Mouse (Mus musculus) retina, adult 2 months (tissue): ENCODE results near the gene Hip1.

Experiments
- DNase-seq: peaks from one replicate; pipeline ENCODE4 v3.0.0-alpha.2; 2012; ENCODE audit warnings: low read depth, low spot score

Hip1 gene

DNA sequence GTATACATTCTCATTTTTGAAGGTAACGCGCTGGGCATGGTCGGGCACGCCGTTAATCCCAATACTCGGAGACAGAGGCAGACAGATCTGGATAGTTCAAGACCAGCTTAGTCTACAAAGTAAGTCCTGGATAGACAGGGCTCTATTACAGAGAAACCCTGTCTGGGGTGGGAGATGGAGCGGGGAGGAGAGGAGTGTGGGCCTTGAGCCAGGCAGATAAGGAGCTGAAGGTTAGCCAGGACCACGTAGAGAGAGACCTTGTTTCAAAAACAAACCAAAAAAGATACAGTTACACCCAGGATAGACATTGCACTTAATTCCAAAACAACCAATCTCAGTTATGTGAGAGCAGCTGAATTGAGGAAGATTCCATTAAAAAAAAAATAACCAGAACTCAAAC lies 99.2 kb downstream of the Hip1 start:
- no peak for DNase-seq

DNA sequence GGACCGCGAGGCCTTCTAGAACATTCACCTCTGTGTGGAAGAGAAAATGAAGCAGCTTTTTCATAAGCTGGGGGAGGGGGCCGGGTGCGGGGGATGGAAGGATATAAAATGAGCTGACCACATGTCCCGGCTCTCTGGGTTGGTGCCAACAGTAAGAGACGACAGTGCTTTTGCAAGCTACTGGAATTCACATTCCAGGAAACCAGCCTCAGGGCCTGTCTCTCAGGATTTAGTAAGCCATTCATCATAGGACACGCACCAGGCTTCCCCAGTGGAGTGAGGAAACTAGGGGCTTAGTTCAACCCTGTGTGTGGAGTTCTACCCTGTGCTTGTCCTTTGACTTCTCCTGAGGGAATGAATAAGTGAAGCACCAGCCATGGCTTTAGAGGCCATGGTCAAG lies 102.5 kb downstream of the Hip1 start:
- no peak for DNase-seq

DNA sequence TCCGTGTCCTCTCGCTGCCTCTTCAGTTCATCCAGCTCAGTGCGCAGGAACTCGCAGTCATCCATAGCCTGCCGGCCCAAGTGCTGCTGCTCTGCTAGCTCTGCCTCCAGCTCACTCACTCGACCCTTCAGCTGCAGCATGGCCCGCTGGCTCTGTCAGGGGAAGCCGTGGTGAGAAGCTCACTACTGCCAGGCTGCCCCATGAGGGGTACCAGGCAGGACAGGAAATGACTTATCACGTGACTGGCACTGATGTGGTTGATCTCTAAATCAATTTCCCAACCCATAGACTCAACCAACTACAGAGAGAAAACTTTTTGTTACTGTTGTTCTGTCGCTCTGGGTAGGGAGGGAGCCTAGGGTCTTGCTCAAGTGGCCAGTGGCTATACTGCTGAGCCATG lies 109.9 kb downstream of the Hip1 start:
- no peak for DNase-seq

DNA sequence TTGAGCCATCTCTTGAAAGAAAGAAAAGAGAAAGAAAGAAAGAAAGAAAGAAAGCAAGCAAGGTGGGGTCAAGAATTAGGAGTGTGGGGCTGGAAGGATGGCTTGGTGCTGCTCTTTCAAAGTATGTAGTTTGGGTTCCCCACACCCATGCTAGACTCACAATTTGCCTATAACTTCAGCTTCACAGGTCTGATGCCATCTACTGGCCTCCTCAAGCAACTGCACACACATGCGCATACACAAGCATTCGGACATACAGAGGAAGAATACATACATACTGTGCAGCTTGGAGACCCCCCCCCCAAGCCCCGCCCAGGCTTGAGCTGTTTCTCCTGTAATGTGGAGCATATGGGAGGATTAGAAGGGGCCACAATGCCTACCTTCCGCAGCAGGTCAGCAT lies 111.1 kb downstream of the Hip1 start:
- no peak for DNase-seq

DNA sequence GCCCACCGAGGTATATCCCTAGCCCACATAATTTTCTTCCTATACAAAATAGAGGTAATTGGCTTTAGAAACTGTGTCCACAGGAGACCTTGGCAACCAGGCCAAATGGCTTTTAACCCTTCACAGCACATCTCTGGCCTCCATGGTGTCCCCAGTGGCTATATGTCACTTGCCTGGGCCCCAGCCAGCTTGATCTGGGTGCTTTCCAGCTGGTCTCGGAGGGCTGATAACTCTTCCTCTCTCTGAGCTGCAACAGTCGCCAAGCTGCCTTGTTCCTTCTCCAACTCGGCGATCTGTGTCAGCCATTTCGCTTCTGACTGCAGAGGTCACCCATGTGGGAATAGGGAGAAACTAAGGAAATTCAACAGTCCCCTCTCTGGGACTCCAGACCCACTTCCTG lies 113.8 kb downstream of the Hip1 start:
- no peak for DNase-seq

DNA sequence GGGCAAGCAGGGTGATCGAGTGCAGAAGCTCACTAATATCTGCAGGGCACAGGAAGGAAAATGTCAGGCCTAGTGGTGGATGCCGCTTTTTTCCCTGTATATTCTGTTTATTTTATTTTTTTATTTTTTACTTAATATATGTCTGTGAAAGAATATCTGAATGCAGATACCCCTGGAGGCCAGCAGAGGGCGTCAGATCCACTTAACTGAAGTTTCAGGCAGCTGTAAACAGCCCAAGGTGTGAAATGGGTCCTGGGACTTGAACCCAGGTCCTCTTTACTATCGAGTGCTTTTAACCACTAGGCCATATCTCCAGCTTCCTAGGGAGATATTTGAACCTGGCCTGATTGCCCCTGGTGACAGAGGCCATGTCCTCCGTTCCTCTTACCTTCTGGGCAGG lies 116.1 kb downstream of the Hip1 start:
- no peak for DNase-seq

GRCm38 (mm10) chr5:135410266-135410665 lies 134.7 kb downstream of the Hip1 start:
- no peak for DNase-seq

GRCm38 (mm10) chr5:135408114-135408513 lies 136.8 kb downstream of the Hip1 start:
- DNase-seq: no peak

DNA sequence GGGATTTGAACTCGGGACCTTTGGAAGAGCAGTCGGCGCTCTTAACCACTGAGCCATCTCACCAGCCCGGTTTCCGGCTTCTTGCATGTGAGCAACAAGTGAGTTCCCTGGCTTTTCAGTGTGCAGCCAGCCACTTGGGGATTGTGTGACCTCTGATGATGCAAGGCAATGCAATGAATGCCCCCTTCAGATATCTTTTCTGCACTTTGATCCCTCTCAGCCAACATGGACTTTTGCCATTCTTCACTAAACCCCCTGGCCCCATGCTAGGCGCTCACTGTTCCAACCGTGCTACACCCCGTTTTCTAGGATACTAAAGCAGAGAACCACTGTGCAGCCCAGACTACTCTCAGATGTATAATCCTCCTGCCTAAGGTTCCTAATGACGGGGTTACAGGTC lies 139.5 kb downstream of the Hip1 start:
- no peak for DNase-seq

DNA sequence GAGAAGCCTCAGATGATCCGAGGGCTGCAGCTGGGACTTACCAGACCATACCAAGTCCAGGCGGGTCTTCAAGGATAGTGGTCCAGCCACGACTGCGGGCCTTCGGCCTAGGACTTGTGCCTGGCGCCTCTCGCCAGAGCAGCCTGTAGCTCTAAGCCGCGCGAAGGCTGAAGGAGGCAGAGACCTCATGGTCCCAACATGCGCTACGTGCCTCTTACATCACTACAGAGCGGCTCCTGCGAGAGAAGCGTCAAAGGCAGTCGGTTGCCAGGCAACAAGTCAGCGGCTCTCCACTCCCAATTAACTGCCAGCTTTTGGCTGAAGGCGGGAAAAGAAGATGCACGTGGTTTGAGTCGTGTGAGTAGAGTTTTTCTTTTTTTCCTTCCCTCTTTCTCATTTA lies 140.3 kb downstream of the Hip1 start:
- no peak for DNase-seq

DNA sequence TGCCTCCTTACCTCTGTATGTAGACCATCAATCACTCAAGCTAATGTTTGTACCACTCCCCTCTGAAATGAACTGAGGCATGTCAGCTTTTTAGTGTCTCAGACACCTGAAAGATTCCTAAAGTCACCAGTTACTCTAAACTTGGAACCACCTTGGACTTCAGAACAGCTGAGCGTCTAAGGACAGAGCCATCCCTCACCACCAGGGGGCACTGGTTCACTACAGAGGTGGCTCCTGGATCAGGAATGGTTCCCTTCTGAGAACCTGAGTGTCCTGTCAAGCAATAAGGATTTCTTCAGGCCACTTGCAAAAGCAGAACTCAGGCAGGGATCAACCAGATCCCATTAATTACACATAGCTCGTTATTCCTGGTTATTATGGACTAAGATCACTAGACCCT lies 144.7 kb downstream of the Hip1 start:
- peak; percentile 54 for DNase-seq

- DNase-seq: no peak
Observed at GRCm38 (mm10) chr5:135399382-135399781, 145.5 kb downstream of the Hip1 start.

DNA sequence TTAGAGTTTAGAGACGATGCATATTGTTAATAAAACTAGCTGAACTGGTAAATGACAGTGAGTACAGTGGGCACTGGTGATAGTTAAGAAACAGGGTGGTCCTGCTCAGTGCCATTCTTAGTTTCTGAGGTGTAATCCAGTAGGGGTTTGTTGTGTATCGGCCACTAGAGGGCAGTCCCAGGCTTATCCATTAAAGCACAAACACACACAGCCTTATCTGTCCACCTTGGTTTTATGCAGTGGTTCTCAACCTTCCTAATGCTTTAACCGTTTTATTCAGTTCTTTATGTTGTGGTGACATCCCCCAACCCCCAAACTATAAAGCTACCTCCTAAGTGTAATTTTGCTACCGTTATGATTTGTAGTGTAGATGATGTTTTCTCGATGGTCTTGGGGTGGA lies 149.1 kb downstream of the Hip1 start:
- no peak for DNase-seq

- DNase-seq: peak; percentile 68
Observed at GRCm38 (mm10) chr5:135394004-135394823, 150.7 kb downstream of the Hip1 start, which contains the start of gene Pom121. TSS of gene Pom121 (minus strand) at chr5:135394546.

DNA sequence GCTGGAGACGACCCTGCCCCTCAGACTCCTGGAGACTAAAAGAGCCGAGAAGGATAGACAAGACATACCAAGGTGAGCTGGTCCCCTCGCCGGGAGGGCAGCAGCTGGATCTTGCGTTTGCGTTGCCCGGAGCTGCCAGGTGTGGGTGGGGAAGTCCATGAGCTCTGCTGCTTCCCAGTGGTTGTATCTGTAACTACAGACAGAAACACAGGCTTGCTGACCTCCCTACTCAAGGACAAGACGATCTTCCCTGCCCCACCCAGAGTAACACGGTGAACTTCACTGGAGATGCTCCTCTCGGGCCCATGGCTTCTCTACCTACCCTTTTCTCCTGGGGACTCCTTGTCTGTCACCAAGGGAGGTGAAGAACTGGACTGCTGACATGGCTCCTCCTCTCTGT lies 161.1 kb downstream of the Hip1 start:
- no peak for DNase-seq

GRCm38 (mm10) chr5:135382746-135383145 lies 162.2 kb downstream of the Hip1 start:
- DNase-seq: no peak

DNA sequence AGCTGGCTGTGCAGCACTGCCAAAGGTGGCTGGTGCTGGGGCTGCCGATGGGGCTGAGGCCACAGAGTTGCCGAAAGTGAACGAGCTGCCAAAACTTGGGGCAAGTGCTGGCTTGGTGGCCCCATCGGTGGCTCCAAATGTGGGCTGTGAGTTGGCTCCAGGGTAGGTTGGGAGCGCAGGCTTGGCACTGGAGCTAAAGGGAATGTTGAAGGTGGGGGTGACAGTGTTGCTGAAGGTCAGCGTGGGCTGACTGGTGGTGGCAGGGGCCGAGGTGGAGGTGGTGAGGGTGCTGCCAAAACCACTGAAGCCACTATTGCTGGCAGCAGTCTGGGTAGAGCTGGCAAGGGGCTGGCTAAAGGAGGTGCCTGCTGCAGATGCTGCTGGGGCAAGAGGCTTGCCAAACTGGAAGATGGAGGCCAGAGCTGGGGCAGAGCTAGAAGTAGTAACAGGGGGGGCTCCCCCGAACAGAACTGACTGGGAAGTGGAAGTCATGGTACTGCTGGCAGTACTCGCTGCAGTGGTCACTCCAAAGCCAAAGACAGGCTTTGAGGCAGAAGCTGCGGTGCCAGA lies 163.5 kb downstream of the Hip1 start:
- DNase-seq: no peak

DNA sequence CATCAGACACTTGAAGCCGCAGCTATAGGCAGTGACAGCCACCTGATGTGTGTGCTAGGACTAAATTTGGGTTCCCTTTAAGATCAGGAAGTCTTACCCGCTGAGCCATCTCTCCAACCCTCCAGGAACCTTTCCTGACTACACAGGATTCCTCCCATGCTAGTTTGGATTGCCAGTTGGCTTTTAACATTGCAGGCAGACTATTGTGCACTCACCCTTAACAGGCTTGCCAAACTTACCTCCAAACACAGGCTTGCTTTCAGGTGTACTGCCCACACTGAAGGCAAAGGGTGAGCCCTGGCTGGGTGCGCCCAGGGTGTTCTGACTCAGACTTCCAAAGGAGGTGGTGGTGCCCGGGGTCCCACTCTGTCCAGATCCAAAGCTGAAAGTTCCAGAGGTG lies 164.2 kb downstream of the Hip1 start:
- DNase-seq: no peak

- no peak for DNase-seq
Observed at GRCm38 (mm10) chr5:135376341-135376740, 168.6 kb downstream of the Hip1 start.

DNA sequence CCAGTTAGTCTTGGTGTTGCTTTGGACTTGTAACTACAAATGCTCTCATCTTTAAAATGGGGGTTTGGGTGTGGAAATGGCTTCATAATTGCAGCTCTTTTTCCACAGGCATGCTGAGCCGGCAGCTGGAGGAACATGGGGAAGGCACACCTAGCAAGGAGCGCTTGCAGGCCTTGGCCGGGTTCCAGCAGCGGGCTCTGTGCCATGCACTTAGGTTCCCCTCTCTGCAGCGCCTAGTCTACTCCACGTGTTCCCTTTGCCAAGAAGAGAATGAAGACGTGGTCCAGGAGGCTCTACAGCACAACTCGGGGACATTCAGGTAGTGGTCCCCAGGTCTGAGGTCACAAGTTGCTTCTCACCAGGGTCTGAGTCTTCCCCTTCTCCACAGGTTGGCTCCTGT lies 169.8 kb downstream of the Hip1 start:
- DNase-seq: no peak

DNA sequence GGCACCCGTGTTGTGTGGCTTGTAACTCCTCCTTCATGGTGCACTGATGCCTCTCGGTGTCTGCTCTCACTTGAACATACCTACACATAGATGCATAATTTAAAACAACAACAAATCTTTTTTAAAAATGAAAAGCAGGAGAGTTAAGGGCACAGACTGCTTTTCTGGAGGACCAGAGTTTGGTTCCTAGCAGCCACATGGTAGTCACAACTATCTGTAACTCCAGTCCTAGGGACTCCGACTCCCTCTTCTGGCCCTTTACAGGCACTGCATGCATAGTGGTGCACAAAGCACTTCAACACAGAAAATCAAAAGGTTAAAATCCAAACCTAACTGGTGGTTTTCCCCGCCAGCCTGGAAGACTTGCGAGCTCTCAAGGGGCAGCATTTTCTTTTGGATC lies 171.3 kb downstream of the Hip1 start:
- DNase-seq: no peak

GRCm38 (mm10) chr5:135371195-135371594 lies 173.7 kb downstream of the Hip1 start:
- DNase-seq: no peak
